Mouse (Mus musculus) limb, embryonic 10.5 days (tissue): Measurements from ENCODE around the gene Cmah. TPM values are rescaled to one million over a fixed set of nuclear protein-coding genes. Genes with fewer than 3 reads are reported as not detected.

Experiments
- DNase-seq: peaks from one replicate; pipeline ENCODE4 v3.0.0-alpha.2; 2017; ENCODE audit warnings: low spot score
- H3K27ac ChIP-seq: fragments of 300-500 bp; sonication (generic); 2 replicates; pipeline ENCODE4 v1.5.1; 2016; ENCODE audit warnings: mild to moderate bottlenecking
- H3K27me3 ChIP-seq: fragments of 300-500 bp; sonication (generic); 2 replicates; pipeline ENCODE4 v1.6.1; 2016; ENCODE audit warnings: low read depth, mild to moderate bottlenecking; ENCODE audit not compliant: poor library complexity, severe bottlenecking
- H3K36me3 ChIP-seq: fragments of 300-500 bp; sonication (generic); 2 replicates; pipeline ENCODE4 v1.6.1; 2016; ENCODE audit warnings: mild to moderate bottlenecking, moderate library complexity
- H3K4me1 ChIP-seq: fragments of 300-500 bp; sonication (generic); 2 replicates; pipeline ENCODE4 v1.6.1; 2016
- H3K4me3 ChIP-seq: fragments of 300-500 bp; sonication (generic); 2 replicates; pipeline ENCODE4 v1.5.1; 2016; ENCODE audit warnings: mild to moderate bottlenecking, moderate library complexity
- H3K9me3 ChIP-seq: fragments of 300-500 bp; sonication (generic); replicated peaks from 2 replicates; pipeline ENCODE4 v1.6.1; 2016; ENCODE audit warnings: mild to moderate bottlenecking
- WGBS: fragments of 180-500 bp; shearing (Covaris S2); methylation state at CpG from one replicate; pipeline ENCODE4 v1.1.7; 2016; 5-methylcytosine and 5-hydroxymethylcytosine counted together
- polyA plus RNA-seq: library from polyadenylated mRNA; unstranded; fragments of >200 nt; fragmentation: Nextera tagmentation; extraction: Ambion mirVana; gene quantifications from 2 replicates; pipeline ENCODE4 v1.2.1, GENCODE M21; 2016

Gene Cmah
- polyA plus RNA-seq, 1 experiment from 2014 or later, result 0.35 TPM

- Histone ChIP-seq H3K4me3 (no peak overlapping the region), H3K27ac (no peak overlapping the region), H3K9me3 (no peaks in the 10 kb centered on the region), H3K36me3 (no peaks in the 10 kb centered on the region), H3K27me3 (no peaks in the 10 kb centered on the region), H3K4me1 (peaks cover 12% of the 10 kb centered on the region)
- DNase-seq, result no peak
- 63% methylated on average over 4 of the region's 4 CpGs for WGBS
These were observed 117.5 kb downstream of the Cmah start for GRCm38 (mm10) chr13:24444709-24445108.

GRCm38 (mm10) chr13:24445166-24445565, 118.0 kb downstream of the Cmah start:
- peaks cover 12% of the 10 kb centered on the region for H3K4me1 ChIP-seq
- H3K9me3 ChIP-seq, result no peaks in the 10 kb centered on the region
- no peak overlapping the region for H3K4me3 ChIP-seq
- H3K27ac ChIP-seq, result no peak overlapping the region
- no peaks in the 10 kb centered on the region for H3K36me3 ChIP-seq
- 90% methylated on average over 3 of the region's 3 CpGs for WGBS
- no peak for DNase-seq
- H3K27me3 ChIP-seq, result no peaks in the 10 kb centered on the region; the same call in 1 of the 2 replicates

- DNase-seq, result no peak
- Histone ChIP-seq H3K4me3 (no peak overlapping the region), H3K27me3 (no peaks in the 10 kb centered on the region; the same call in 1 of the 2 replicates), H3K36me3 (no peaks in the 10 kb centered on the region), H3K4me1 (peaks cover 12% of the 10 kb centered on the region), H3K9me3 (no peaks in the 10 kb centered on the region), H3K27ac (no peak overlapping the region)
- 92% methylated on average over 4 of the region's 4 CpGs for WGBS
These were observed 118.9 kb downstream of the Cmah start for GRCm38 (mm10) chr13:24446081-24446480.

- 80% methylated on average over 5 of the region's 5 CpGs for whole genome bisulfite sequencing
- Histone ChIP-seq H3K36me3 (no peaks in the 10 kb centered on the region), H3K27me3 (no peaks in the 10 kb centered on the region; the same call in 1 of the 2 replicates), H3K27ac (no peak overlapping the region), H3K4me1 (peaks cover 10% of the 10 kb centered on the region), H3K9me3 (no peaks in the 10 kb centered on the region), H3K4me3 (no peak overlapping the region)
- DNase-seq, result no peak
These were observed 119.8 kb downstream of the Cmah start for GRCm38 (mm10) chr13:24447043-24447442.

GRCm38 (mm10) chr13:24448578-24448977, 121.4 kb downstream of the Cmah start:
- WGBS, result 72% methylated on average over 6 of the region's 6 CpGs

GRCm38 (mm10) chr13:24451455-24451854, 124.3 kb downstream of the Cmah start:
- Histone ChIP-seq H3K9me3 (no peaks in the 10 kb centered on the region), H3K36me3 (no peaks in the 10 kb centered on the region), H3K4me3 (no peak overlapping the region), H3K27me3 (peaks cover 6% of the 10 kb centered on the region; the same call in 1 of the 2 replicates), H3K27ac (no peak overlapping the region), H3K4me1 (0 out of 2 replicates have a peak, but pooled peaks cover 3% of the 10 kb centered on the region)
- WGBS, result 86% methylated on average over 2 of the region's 2 CpGs
- no peak for DNase-seq

More at GRCm38 (mm10) chr13:24448578-24448977, 121.4 kb downstream of the Cmah start:
- Histone ChIP-seq H3K4me1 (0 out of 2 replicates have a peak, but pooled peaks cover 6% of the 10 kb centered on the region), H3K27me3 (no peaks in the 10 kb centered on the region; the same call in 1 of the 2 replicates), H3K4me3 (no peak overlapping the region), H3K27ac (no peak overlapping the region), H3K36me3 (no peaks in the 10 kb centered on the region), H3K9me3 (no peaks in the 10 kb centered on the region)
- no peak for DNase-seq

- no peak for DNase-seq
- H3K27ac ChIP-seq, result no peak overlapping the region
- H3K36me3 ChIP-seq, result no peaks in the 10 kb centered on the region
- peaks cover 6% of the 10 kb centered on the region; the same call in 1 of the 2 replicates for H3K27me3 ChIP-seq
- H3K4me1 ChIP-seq, result 0 out of 2 replicates have a peak, but pooled peaks cover 3% of the 10 kb centered on the region
- no peaks in the 10 kb centered on the region for H3K9me3 ChIP-seq
- WGBS, result 97% methylated on average over 5 of the region's 5 CpGs
- H3K4me3 ChIP-seq, result no peak overlapping the region
These were observed 126.5 kb downstream of the Cmah start for GRCm38 (mm10) chr13:24453737-24454136.

GRCm38 (mm10) chr13:24456385-24456784, 129.2 kb downstream of the Cmah start:
- Histone ChIP-seq H3K9me3 (no peaks in the 10 kb centered on the region), H3K27ac (no peak overlapping the region), H3K4me3 (no peak overlapping the region), H3K4me1 (0 out of 2 replicates have a peak, but pooled peaks cover 3% of the 10 kb centered on the region), H3K36me3 (no peaks in the 10 kb centered on the region), H3K27me3 (peaks cover 6% of the 10 kb centered on the region; the same call in 1 of the 2 replicates)
- WGBS, result 92% methylated on average over 4 of the region's 4 CpGs
- DNase-seq, result no peak

- no peaks in the 10 kb centered on the region for H3K9me3 ChIP-seq
- no peaks in the 10 kb centered on the region for H3K4me1 ChIP-seq
- H3K36me3 ChIP-seq, result no peaks in the 10 kb centered on the region
- WGBS, result 91% methylated on average over 5 of the region's 5 CpGs
- H3K4me3 ChIP-seq, result no peak overlapping the region
- no peak overlapping the region for H3K27ac ChIP-seq
- peaks cover 12% of the 10 kb centered on the region; the same call in 1 of the 2 replicates for H3K27me3 ChIP-seq
- no peak for DNase-seq
These were observed 133.3 kb downstream of the Cmah start for GRCm38 (mm10) chr13:24460517-24460916.

- no peaks in the 10 kb centered on the region for H3K9me3 ChIP-seq
- H3K4me1 ChIP-seq, result no peaks in the 10 kb centered on the region
- DNase-seq, result no peak
- no peaks in the 10 kb centered on the region for H3K36me3 ChIP-seq
- H3K27ac ChIP-seq, result no peak overlapping the region
- WGBS, result 88% methylated on average over 7 of the region's 7 CpGs
- H3K27me3 ChIP-seq, result peaks cover 12% of the 10 kb centered on the region; the same call in 1 of the 2 replicates
- no peak overlapping the region for H3K4me3 ChIP-seq
These were observed 136.6 kb downstream of the Cmah start for GRCm38 (mm10) chr13:24463767-24464166.

GRCm38 (mm10) chr13:24466027-24466426, 138.8 kb downstream of the Cmah start:
- WGBS, result 96% methylated on average over 9 of the region's 9 CpGs
- no peaks in the 10 kb centered on the region for H3K36me3 ChIP-seq
- H3K27ac ChIP-seq, result no peak overlapping the region
- DNase-seq, result no peak
- no peaks in the 10 kb centered on the region for H3K9me3 ChIP-seq
- no peak overlapping the region for H3K4me3 ChIP-seq
- no peaks in the 10 kb centered on the region for H3K4me1 ChIP-seq
- peaks cover 12% of the 10 kb centered on the region; the same call in 1 of the 2 replicates for H3K27me3 ChIP-seq

- no peak for DNase-seq
- Histone ChIP-seq H3K4me1 (no peaks in the 10 kb centered on the region), H3K36me3 (no peaks in the 10 kb centered on the region), H3K27me3 (peaks cover 8% of the 10 kb centered on the region; the same call in 1 of the 2 replicates), H3K4me3 (no peak overlapping the region), H3K9me3 (no peaks in the 10 kb centered on the region), H3K27ac (no peak overlapping the region)
- WGBS, result 81% methylated on average over 4 of the region's 4 CpGs
These were observed 140.6 kb downstream of the Cmah start for GRCm38 (mm10) chr13:24467806-24468205.

GRCm38 (mm10) chr13:24477564-24477963, 150.4 kb downstream of the Cmah start:
- no peaks in the 10 kb centered on the region for H3K27me3 ChIP-seq
- DNase-seq, result no peak
- no peaks in the 10 kb centered on the region for H3K9me3 ChIP-seq
- no peaks in the 10 kb centered on the region for H3K36me3 ChIP-seq
- H3K4me1 ChIP-seq, result no peaks in the 10 kb centered on the region
- WGBS, result 77% methylated on average over 5 of the region's 5 CpGs
- no peak overlapping the region for H3K4me3 ChIP-seq
- no peak overlapping the region for H3K27ac ChIP-seq

- 90% methylated on average over 2 of the region's 2 CpGs for WGBS
- Histone ChIP-seq H3K36me3 (no peaks in the 10 kb centered on the region), H3K9me3 (no peaks in the 10 kb centered on the region), H3K4me1 (no peaks in the 10 kb centered on the region), H3K27ac (no peak overlapping the region), H3K4me3 (no peak overlapping the region), H3K27me3 (no peaks in the 10 kb centered on the region)
- no peak for DNase-seq
These were observed 152.3 kb downstream of the Cmah start for GRCm38 (mm10) chr13:24479516-24479915.
